Mouse (Mus musculus) cerebellum, adult 18-20 months (tissue): ENCODE results near the gene Relb.
"Not testable (repeated sequence)": the region's sequence is repeated elsewhere in the genome, so short reads cannot be mapped to it uniquely, and the experiment has no call there.

ENCODE experiments used
- DNase-seq, 2 experiments: peaks; one replicate each; pipeline ENCODE4 v3.0.0; 2021

Gene Relb

DNA sequence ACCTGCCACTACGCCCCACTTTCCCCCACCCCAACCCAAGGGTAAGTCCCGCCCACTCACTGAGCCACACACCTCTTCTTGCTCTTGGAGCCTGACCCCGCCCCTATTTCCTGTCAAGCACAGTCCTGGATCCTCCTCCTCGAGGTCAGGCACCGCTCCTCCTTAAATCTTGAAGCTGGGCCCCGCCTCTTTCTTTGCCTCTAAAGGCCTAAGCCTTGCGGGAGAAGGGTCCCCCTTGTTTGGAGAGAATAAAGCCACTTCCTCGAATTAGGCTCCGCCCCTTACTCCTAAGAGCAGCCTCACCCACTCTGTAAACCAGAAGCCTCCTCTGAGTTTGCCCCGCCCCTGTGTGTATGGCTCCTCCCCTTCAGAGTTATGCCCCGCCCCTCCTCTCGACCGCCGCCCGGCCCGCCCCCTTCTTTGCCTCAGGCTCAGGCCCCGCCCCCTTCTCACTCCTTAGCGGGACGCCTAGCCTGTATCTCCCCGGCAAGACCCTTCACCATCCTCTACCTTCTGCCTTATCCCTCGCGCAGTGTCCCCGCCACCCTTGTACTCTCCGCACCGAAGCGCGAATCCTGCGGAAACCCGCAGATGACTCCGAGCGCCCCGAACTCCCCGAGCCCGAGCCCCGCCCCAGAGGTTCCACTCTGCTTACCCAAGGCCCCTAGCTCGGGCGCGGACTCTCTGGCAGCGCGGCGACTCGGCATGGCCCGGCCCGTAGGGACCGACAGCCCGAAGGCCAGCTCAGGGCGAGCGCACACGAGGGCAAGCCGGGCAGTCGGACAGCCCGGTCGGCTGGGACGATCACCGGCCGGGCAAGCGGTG is 490 bp downstream of the Relb start:
- DNase-seq, result peak; percentile 77 to 83

DNA sequence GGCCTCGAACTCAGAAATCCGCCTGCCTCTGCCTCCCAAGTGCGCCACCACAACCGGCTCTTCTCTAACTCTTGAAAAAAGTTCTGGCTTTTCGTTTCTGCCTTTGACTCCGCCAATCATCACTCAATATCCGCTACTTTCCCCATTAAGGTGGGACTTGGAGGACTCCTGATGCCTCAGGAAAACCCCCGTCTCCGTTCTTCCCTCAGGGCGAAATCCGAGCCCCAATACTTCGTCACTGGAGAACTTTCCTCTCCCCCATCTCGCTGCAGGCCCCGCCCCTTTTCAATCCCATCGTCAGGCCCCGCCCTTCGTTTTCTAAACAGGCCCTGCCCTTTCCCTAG is 1.1 kb downstream of the Relb start:
- no peak for DNase-seq

DNA sequence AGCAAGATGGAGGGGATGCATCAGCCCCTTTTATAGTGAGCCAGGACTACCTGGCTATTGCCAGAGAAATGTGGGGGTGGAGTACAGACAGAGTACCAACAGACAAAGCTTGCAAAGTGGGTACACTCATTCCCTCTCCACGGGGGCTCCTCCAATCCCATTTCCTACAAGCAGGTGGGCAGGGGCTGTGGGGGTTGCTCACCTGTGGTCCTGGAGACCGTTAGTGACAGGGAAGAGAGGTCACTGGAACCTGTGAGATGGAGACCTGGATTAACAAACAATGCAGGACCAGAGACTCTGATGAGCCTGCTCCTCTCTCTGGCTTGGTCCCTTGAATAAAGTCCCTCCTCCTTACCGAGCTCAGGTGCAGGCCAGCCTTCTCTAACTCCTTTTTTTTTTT is 1.5 kb downstream of the Relb start:
- DNase-seq, result no peak

DNA sequence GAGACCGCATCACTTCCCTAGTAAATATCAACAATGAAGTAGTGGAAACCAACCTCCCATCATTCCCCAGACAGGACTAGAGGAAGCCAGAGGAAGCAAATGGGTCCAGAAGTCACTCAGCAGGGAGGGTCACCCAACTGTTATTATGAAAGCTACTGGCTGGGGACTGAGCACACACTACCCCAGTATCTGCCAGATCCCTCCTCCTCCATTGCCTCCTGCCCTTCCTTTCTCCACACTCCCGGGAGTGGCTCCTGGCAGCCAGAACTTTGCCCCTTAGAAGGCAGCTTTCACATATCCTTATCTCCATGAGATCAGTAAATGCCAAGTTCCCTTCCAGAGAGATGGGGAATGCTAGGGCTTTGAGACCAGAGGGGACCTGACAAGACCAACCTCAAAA is 5.8 kb downstream of the Relb start:
- no peak for DNase-seq

DNA sequence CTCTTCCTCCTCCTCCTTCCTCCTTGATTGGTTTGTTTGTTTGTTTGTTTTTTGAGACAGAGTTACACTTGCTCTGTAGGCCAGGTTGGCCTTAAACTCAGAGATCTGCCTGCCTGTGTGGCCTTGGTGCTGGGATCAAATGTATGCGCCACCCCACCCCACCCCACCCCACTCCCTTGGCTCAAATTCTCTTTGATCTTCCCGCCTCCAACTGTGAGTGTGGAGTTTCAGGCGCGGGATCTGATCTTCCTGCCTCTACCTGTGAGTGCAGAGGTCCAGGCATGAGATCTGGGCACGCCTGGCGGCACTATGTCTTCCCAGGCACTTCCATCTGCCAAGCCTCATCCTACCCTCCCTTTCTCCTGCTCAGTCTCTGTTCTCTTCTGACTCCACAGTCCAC is 7.0 kb downstream of the Relb start:
- DNase-seq, result no peak

DNA sequence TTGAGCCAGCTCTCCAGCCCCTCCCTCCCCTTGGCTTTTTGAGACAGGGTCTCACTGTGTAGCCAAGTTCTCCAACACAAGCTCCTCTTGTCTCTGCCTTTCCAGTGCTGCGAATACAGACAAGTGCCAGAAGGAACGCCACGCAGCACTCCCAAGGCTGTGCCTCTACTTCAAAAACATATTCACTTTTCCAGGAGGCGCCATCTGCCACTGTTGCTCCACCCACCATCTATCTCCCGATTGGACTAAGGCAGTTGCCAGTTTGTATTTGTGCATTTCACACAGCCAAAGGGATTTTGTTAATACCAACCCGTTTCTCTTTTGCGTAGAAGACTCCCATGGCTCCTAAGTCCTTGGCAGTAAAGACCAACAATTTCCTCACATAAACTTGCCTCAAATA is 8.4 kb downstream of the Relb start:
- DNase-seq, result no peak

DNA sequence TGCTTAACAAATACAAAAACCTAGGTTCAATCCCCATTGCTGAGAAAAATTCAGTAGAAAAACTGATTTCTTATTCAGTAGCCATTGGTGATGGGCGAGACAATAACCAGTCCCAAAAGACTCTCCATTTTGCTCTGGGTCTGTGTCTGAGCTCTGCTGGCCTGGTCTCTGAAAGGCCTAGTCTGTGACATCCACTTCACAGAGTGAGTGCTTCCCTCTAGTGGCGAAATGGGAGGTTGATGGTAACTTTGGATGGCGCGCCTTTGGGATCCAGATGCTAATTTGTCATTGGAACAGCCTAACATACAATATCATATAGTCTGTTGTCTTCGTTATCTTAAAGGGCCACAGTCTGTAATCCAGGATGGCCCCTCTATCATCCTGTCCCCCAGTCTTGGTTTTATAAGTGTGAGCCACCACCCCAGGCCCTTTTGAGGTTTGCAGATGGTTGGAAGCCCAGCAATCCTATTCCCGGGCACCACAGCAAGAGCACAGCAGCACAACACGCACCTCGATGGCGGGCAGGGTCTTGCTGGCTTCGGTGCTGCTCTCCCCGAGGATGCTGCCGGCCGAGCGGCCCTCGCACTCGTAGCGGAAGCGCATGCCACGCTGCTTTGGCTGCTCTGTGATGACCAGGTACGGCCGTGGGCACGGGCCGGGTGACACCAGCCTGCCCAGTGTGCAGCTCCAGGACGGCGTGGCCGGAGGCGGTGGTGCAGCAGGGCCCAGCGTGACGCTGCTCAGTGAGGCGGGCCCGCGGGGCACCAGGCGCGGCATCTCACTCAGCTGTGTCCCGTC is 10.0 kb downstream of the Relb start:
- DNase-seq, result peak; percentile 79 to 81

DNA sequence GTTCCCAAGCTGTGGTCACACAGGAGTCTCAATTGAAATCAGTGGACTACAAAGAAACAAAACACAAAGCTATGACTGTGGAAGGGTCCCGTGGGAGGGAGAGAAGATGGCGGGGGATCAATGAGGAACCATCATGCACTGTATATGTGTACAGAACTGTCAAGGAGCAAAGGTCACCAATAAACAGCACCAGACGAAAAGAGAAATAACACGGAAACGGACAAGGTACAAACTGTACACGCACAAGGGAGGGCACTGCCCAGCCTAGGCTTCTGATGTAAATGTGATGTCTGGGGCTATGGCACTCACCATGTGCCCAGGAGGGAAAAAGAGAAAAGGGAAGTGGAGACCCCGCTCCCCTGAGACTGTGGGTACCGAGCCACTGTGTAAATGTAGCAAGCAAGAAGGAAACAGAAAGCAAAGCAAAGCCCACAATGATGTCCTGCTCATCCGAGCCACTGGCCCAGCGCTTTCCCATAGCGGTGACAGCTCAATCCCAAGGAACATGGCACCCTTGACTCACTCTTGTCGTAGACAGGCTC is 14.1 kb downstream of the Relb start:
- no peak for DNase-seq

DNA sequence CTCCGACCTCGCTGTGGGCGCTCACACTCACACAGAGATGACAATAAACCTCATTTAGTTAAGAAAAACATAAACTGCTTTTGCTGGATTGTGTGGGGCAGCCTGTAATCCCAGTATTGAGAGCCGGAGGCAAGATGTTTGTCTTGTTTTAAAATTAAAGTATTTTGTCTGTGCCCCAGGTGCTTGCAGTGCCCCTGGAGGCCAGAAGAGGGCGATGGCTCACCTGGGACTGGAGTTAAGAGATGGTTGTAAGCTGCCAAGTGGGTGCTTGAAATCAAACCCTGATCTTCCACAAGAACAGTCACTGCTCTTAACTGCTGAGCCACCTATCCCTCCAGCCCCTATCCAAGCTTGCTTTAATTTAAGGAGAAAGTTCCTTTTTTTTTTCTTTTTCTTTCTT is 18.3 kb downstream of the Relb start:
- no peak for DNase-seq

DNA sequence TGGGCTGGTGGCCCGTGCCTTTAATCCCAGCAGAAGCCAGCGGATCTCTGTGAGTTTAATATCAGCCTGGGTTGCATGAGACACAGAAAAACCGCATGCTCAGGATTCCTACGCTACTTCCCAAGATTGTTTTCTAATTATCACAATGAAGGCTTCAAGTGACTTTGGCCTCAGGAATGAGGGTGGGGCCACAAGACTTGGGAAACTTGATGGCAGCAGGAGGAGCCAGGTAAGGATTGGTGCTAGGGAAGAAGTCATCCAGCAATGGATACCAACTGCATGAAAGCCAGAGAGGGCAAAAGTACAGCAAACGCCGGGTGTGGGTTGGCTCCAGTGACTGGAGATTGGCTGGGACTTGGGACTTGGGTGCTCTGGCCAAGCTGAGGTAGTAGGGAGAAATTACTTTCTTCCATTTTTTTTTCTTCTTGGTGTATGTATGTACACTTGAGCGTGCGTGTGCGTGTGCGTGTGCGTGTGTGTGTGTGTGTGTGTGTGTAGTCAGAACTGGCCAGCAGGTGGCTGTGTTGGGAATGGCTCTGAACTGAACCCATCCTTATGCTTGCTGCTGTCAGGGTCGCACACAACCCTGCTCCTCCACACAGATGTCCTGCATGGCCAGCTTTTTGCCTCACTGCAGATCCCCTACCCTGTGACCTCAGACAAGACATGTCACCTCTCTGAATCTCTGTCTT is 19.5 kb downstream of the Relb start:
- no peak for DNase-seq

DNA sequence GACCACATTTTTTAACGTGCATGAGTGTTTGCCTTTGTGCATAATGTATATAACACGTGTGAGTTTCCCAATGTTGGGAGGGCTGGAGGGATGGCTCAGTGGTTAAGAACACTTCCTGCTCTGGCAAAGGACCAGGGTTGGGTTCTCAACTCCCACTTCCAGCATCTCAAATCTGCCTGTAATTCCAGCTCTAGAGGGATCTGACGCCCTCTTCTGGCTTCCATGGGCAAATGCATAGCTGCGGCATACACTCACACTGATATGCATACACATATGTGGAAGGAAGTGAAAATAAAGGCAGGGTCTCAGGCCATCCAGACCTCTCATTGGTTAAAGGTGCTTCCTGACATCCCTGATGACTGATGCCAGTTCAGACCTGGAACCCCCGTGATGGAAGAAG is 21.9 kb downstream of the Relb start:
- DNase-seq, result no peak

DNA sequence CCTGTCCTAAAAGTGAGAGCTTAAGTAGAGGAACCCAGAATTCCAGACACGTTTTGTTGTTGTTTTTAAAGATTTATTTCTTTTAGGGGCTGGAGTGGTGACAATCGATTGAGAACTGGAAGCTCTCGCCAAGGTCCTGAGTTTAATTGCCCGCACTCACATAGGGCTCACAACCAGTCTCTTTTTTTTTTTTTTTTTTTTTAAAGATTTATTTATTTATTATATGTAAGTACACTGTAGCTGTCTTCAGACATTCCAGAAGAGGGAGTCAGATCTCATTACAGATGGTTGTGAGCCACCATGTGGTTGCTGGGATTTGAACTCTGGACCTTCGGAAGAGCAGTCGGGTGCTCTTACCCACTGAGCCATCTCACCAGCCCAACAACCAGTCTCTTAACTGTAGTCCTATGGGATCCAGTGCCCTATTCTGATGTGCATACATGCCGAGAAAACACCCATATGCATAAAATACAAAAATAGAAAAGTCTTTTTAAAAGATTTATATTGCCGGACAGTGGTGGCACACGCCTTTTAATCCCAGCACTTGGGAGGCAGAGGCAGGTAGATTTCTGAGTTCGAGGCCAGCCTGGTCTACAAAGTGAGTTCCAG is 24.5 kb downstream of the Relb start:
- DNase-seq, result not testable (repeated sequence)

DNA sequence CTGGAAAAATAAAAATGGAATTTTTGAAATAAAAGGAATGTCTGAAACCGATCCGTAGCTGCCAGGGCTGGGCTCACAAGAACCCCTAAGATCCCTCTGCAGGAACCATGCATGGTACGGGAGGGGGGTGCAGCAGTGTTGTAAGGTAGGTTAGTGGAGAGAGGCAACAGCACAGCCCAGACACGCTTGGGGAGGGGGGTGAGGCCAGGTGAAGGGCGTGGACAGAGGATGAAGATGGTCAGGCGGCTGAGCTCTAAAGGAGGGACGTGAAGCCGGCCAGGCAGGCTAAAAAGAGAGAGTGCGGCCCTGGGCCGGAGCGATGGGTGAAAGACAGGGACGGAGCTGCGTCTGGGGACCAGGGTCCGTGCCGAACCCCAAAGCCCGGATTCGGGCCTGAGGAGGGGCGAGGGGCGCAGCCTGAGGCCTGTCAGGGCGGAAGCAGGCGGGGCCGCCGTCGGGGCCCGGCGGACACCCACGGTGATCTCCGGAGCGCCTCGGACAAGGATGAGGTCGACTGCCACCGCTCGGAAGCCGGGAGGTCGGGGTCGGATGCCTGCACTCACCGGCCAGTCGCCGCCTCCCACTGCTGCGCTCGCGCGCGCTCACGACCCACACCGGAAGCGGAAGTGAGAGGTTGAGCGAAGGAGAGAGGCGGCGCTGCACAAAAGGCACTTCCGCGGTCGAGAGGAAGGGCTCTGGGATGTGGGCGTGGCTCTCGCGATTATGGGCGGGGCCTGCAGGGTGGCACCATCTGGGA is 25.2 kb downstream of the Relb start, which contains the start of gene Clasrp:
Clasrp (minus strand) TSS at position 638 of the 757 bp plus-strand sequence.
- peak; percentile 96 to 97 for DNase-seq

DNA sequence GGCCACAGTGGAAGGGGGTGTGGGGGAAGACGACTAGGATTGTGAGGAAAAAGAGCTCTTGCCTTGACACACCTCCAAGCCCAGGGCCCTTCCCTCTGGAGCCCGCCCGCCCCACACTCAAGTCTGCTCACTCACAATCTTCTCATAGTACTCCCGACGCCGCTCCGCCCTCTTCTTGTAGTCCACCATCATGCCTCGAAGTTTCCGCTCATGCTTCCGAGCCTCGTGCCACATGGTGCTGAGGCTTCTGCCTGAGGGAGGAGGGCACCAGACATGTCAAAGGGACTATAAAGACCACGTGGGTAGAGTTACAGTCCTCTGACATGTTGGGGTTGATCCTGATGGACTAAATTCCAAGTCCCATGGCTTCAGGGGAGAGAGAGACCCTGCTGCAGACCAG is 26.2 kb downstream of the Relb start:
- no peak for DNase-seq

DNA sequence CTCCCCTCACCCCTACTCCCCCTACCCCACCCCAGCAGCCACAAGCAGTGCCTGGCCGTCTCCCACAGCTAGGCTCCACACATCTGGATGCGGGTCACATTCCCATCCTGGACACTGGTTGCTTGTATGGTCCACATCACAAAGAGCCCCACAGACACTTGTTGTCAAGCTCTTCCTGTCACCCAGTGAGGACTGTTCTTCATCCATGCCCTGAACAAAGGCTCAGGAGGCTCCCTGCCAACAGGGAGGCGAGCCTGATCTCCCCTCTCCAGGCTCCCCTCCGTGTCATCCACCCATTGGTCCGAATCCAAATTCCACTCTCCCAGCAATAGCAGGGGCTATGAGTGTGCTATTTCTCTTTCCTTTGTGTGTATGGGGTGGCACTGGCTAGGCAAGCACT is 28.7 kb downstream of the Relb start:
- DNase-seq, result peak in 1 of 2 experiments; percentile 45

DNA sequence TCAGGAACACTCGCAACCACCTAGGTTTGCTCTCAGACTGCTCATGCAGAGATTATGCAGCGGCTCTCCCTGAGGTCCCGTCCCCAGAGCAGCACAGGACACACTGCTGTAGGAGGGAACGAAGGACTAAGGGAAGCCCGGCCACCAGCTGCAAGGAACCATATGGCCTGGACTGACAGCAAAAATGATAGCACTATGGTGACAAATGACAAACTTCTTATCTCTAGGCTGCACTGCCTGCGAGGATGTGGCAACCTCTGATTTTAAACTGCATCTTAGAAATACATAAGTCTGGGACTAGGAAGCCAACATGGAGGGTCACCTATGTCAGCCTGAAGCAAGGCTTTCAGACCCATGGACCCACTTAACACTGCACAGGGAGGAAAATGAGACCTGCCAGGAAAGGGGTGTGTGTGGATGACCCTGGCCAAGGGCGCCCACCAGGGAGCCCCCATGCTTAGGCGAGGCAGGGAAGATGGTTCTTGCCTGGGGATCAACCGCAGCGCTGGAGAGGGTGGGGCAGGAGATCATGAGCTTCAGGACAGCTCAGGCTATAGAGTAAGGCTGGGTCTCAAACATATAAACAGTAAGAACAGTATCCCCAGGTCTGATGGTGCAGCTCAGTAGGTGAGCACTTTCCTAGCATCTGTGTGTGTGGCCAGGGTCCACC is 36.0 kb downstream of the Relb start:
- no peak for DNase-seq

DNA sequence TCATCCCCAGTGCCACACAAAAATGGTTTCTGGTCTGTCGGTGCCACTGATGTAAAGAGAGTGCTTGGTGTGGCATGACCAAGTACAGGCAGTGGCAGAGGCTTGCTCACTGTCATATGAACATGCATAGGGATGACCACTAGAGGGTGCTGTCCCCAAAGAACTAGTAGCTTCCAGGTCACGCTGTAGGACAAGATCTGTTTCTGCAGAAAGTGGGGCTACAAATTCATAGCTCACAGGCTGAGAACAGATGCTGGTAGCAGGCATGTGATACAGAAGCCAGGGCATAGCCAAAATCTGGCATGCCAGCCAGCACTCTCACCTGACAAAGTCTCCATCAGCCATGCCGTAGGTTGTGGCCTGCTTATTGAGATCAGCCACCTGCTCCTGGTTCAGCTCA is 39.3 kb downstream of the Relb start:
- peak; percentile 86 to 88 for DNase-seq

DNA sequence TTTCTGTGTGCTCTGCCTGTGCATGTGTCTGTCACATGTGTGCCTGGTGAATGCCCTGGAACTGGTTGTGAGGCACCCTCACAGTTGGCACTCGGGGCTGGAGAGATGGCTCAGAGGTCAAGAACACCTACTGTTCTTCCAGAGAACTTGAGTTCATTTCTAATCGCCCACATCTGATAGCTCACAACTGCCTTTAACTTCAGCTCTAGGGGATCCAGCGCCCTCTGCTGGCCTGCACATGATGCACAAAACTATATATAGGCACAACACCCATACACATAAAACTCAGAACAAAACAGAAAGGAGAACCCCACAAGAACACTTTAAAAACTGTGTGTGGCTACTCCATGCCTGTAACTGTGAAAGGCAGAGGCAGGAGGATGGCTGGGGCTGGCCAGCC is 40.0 kb downstream of the Relb start:
- peak; percentile 29 to 53 for DNase-seq

DNA sequence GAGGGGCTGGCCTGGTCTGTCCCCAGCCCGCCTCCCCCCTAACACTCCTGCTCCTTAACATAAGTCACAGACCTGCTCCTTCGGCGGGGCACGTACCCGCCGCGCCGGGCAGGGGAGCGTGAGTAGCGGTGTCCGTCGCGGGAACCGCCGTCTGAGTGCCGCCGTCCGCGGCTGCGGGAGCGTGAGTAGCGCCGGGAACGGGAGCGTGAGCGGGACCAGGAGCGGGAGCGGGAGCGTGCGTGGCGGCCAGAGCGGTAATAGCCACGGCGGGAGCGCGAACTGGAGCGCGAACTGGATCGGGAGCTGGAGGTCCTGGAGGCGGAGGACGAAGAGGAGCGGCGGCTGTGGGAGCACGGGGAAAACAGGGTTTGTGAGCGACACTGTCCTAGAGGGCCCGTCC is 43.0 kb downstream of the Relb start:
- no peak for DNase-seq

DNA sequence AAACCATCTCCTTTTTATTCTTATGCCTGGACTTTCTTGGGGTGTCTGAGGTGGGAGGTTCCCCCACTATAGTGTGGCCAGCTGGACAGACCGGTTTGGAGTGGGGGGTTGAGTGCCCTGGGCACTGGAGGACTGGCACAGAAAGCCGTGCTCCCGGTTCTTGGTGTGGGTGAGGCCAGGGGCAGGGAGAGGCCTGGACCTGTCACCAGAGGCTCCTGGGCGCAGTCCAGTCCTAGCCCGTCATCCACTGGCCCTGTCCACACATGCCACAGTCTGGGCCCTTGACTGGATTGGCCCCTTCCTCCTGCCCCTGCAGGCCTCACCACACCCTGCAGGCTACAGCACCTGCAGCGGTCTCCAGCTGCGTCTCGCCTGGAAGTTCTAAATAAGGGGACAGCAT is 48.6 kb downstream of the Relb start:
- DNase-seq, result no peak

DNA sequence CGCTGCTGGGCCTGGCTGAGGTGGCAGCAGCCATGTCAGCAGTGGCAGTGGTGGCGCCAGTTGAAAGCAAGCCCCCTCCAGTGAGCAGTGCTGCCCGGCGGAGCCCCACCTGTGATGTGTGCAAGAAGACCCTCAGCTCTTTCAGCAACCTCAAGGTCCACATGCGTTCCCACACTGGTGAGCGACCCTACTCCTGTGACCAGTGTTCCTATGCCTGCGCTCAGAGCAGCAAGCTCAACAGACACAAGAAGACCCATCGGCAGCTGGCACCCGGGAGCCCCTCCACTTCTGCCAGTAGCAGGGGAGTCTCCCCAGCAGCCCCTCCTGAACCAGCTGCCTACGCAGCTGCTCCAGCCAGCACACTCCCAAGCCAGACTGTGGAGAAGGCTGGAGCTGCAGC is 49.5 kb downstream of the Relb start:
- no peak for DNase-seq

DNA sequence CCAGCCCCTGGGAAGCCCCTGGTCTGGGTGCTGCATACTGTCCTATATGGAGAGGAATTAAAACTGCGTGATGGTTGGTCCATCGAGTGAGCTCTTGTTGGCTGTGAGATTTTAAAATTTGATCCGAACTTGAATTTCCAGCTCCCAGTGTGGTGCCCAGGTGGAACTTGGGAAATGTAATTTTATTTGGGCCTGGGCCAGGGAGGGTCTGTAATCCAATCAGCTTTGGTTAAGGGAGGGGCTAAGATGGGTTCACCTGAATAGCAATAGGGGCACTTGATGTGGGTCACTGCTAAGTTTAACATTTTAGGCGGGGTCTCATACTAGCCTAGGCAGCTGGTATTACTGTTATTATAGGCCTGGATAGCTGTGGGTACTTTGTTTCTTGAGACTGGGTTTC is 50.8 kb downstream of the Relb start:
- no peak for DNase-seq
